Mouse (Mus musculus) macrophage (primary cell): ENCODE data around the gene Numa1. TPM values are rescaled to one million over a fixed set of nuclear protein-coding genes. Genes with fewer than 3 reads are reported as not detected.
"Not testable (repeated sequence)": the region's sequence is repeated elsewhere in the genome, so short reads cannot be mapped to it uniquely, and the experiment has no call there.

Source experiments
- H3K27ac ChIP-seq: fragments of 350-480 bp; formaldehyde crosslinking; 2 replicates; pipeline ENCODE4 v1.9.0; 2021
- H3K36me3 ChIP-seq: fragments of 350-480 bp; formaldehyde crosslinking; 2 replicates; pipeline ENCODE4 v1.9.0; 2021; ENCODE audit errors: inconsistent target
- H3K4me3 ChIP-seq: fragments of 350-480 bp; formaldehyde crosslinking; 2 replicates; pipeline ENCODE4 v1.9.0; 2021; ENCODE audit errors: inconsistent target
- H3K79me2 ChIP-seq: fragments of 350-480 bp; formaldehyde crosslinking; 2 replicates; pipeline ENCODE4 v1.9.0; 2021; ENCODE audit errors: inconsistent target
- WGBS: methylation state at CpG from one replicate; pipeline ENCODE4 v1.1.7; 2026; ENCODE audit warnings: inconsistent platforms; ENCODE audit not compliant: missing documents; 5-methylcytosine and 5-hydroxymethylcytosine counted together
- polyA plus RNA-seq: library from polyadenylated mRNA; stranded (reverse); fragments of 250-400 nt; gene quantifications from 3 replicates; pipeline ENCODE4 v1.2.4, GENCODE M21; 2018; ENCODE audit warnings: inconsistent platforms

The Numa1 gene
- polyA plus RNA-seq, 1 experiment from 2014 or later = 130 TPM

DNA sequence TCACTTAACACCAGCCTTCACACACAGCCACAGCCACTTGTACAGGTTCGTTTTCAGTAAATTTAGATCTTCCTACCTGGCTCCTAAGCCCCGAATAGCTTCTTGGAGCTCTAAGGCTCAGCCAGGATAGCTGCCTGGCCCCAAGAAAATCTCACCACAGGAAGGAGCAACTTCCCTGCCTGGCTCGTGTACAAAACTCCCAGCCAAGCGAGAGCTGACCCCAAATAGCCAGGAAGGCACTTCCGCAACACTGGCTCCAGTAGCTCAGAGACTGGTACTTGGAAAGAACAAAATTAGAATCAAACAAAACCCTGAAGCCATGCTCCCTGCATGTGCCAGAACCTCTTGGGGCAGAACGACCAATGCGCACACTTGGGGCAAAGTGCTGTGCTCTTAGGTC is 84.1 kb downstream of the Numa1 start:
- WGBS = 65% methylated on average over 7 of the region's 7 CpGs

GRCm38 (mm10) chr7:102018590-102018989 is 84.7 kb downstream of the Numa1 start, which contains the start of gene Il18bp:
TSS of gene Il18bp (minus strand) at chr7:102018690.
- Histone ChIP-seq H3K27ac (peak within 1 kb of the TSS; percentile 73), H3K79me2 (peaks cover 22% of the 10 kb centered on the region; the same call in 1 of the 2 replicates), H3K36me3 (peaks cover 26% of the 10 kb centered on the region), H3K4me3 (peak within 1 kb of the TSS; percentile 24)
- WGBS = 100% methylated on average over 1 of the region's 3 CpGs

More for the DNA sequence above, 84.1 kb downstream of the Numa1 start:
- Histone ChIP-seq H3K4me3 (peak overlapping the region; percentile 24; the same call in 1 of the 2 replicates), H3K27ac (peak overlapping the region; percentile 73), H3K79me2 (peaks cover 22% of the 10 kb centered on the region; the same call in 1 of the 2 replicates), H3K36me3 (peaks cover 31% of the 10 kb centered on the region)

GRCm38 (mm10) chr7:102019362-102019761 is 85.5 kb downstream of the Numa1 start:
- no peak overlapping the region for H3K4me3 ChIP-seq
- H3K36me3 ChIP-seq = peaks cover 18% of the 10 kb centered on the region; the same call in 1 of the 2 replicates
- peak overlapping the region; percentile 41 for H3K27ac ChIP-seq
- 9% methylated on average over 3 of the region's 3 CpGs for WGBS
- H3K79me2 ChIP-seq = peaks cover 22% of the 10 kb centered on the region; the same call in 1 of the 2 replicates

- not testable (repeated sequence) for H3K27ac ChIP-seq, H3K36me3 ChIP-seq, H3K4me3 ChIP-seq
- H3K79me2 ChIP-seq = peaks cover 17% of the 10 kb centered on the region; the same call in 1 of the 2 replicates
- 90% methylated on average over 2 of the region's 2 CpGs for WGBS
Measured at GRCm38 (mm10) chr7:102020934-102021333, 87.0 kb downstream of the Numa1 start.

- 97% methylated on average over 9 of the region's 9 CpGs for WGBS
- H3K4me3 ChIP-seq = no peak overlapping the region
- H3K27ac ChIP-seq = no peak overlapping the region
- H3K79me2 ChIP-seq = no peaks in the 10 kb centered on the region; the same call in 1 of the 2 replicates
- peaks cover 2% of the 10 kb centered on the region; the same call in 1 of the 2 replicates for H3K36me3 ChIP-seq
Measured at GRCm38 (mm10) chr7:102023821-102024220, 89.9 kb downstream of the Numa1 start.

GRCm38 (mm10) chr7:102025187-102026119 is 91.5 kb downstream of the Numa1 start:
- WGBS = 26% methylated on average over 2 of the region's 2 CpGs
- no peak overlapping the region for H3K4me3 ChIP-seq
- peaks cover 4% of the 10 kb centered on the region; the same call in 1 of the 2 replicates for H3K36me3 ChIP-seq
- H3K27ac ChIP-seq = peak overlapping the region; percentile 79
- no peaks in the 10 kb centered on the region for H3K79me2 ChIP-seq

DNA sequence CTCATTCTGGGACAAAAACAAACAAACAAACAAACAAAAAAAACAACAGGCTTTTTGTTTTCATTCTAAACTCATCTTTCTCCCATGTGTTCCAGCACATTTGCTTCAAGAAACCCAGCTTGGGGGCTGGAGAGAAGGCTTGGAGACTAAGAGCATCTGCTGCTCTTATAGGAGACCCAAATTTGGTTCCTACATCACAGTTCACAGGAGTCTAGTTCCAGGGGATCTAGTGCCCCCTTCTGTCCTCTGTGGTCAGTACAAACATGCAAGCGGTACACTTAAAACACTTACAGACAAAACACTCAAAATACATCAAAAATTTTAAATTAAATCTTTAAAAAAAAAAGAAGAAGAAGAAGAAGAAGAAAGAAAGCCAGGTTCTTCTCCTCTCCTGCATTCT is 101.0 kb downstream of the Numa1 start:
- H3K36me3 ChIP-seq = peaks cover 29% of the 10 kb centered on the region
- WGBS = 100% methylated on average over 1 of the region's 1 CpGs
- H3K27ac ChIP-seq = no peak overlapping the region
- H3K79me2 ChIP-seq = no peaks in the 10 kb centered on the region
- H3K4me3 ChIP-seq = no peak overlapping the region

- 95% methylated on average over 2 of the region's 2 CpGs for WGBS
- Histone ChIP-seq H3K36me3 (peaks cover 30% of the 10 kb centered on the region), H3K4me3 (no peak overlapping the region), H3K27ac (no peak overlapping the region), H3K79me2 (no peaks in the 10 kb centered on the region)
Measured at GRCm38 (mm10) chr7:102035534-102035933, 101.6 kb downstream of the Numa1 start.

DNA sequence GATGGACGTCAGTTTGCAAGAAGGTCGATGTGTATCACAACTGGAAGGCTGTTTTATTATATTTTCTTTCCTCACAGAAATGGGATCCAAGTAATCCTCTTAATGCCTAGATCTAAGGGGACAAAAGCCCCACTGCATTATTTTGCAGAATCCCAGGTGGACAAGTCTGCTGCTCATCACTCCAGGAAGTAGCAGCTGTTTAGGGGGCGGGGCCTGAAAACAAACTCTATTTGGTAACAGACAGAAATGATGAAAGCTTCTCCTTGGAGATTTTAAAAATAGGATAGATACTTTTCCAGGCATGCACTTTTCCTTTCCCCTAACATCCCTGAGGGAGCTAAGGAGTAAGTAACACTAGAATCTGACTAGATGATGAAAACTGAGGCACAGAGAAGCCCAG is 103.4 kb downstream of the Numa1 start:
- Histone ChIP-seq H3K36me3 (peaks cover 30% of the 10 kb centered on the region), H3K79me2 (no peaks in the 10 kb centered on the region), H3K27ac (no peak overlapping the region), H3K4me3 (no peak overlapping the region)
- WGBS = 100% methylated on average over 3 of the region's 3 CpGs

DNA sequence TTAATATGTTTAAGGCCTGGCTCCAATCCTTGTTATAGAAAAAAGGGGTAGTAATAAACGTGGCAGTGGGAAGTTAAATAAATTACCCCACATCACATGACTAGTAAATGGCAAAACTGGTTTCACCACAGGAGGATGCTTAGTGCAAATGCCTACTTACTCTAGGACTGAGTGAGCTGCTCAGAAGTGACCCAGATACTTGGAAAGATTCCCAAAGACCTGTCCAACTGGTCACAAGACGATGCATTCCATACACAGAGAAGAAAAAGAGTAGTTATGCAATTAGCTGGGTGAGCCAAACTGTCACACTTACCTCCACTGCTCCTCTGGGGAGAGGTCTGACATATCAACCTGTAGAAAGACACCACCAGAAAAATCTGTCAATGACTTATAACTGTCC is 108.4 kb downstream of the Numa1 start:
- Histone ChIP-seq H3K27ac (no peak overlapping the region), H3K36me3 (peaks cover 23% of the 10 kb centered on the region), H3K4me3 (no peak overlapping the region), H3K79me2 (peaks cover 31% of the 10 kb centered on the region; the same call in 1 of the 2 replicates)
- WGBS = 36% methylated on average over 2 of the region's 2 CpGs

DNA sequence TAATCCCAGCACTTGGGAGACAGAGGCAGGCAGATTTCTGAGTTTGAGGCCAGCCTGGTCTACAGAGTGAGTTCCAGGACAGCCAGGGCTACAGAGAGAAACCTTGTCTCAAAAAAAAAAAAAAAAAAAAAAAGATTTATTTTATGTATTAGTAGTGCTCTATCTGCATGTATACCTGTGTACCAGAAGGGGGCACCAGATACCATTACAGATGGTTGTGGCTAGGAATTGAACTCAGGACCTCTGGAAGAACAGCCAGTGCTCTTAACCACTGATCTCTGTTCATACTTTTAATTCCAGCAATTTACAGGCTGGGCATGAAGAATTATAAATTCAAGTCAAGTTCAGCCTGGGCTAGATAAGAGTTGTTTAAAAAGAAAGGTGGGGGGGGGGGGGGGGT is 114.6 kb downstream of the Numa1 start:
- not testable (repeated sequence) for H3K36me3 ChIP-seq, H3K4me3 ChIP-seq, H3K27ac ChIP-seq
- peaks cover 48% of the 10 kb centered on the region; the same call in 1 of the 2 replicates for H3K79me2 ChIP-seq

GRCm38 (mm10) chr7:102061353-102061752 is 127.4 kb downstream of the Numa1 start:
- 97% methylated on average over 3 of the region's 3 CpGs for WGBS
- Histone ChIP-seq H3K79me2 (peaks cover 70% of the 10 kb centered on the region), H3K4me3 (no peak overlapping the region), H3K36me3 (0 out of 2 replicates have a peak, but pooled peaks cover 7% of the 10 kb centered on the region), H3K27ac (no peak overlapping the region)

DNA sequence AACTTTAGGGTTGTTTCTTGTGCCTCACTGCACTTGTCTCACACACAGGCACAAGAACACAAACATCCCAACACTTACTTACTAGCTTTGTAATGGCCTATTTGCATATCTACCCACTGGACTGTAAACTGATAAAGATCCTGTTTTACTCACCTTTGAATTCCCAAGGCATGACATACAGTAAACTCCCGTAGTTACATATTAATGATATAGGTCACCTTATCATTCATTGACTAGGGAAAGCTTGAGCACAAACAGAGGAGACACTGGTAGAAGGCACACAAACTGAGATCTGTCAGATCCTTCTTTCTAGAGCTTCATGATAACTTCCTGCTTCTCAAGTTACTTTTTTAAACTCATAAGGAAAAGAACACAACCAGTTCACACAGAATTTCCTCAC is 128.3 kb downstream of the Numa1 start:
- H3K27ac ChIP-seq = no peak overlapping the region
- WGBS = 90% methylated on average over 1 of the region's 1 CpGs

DNA sequence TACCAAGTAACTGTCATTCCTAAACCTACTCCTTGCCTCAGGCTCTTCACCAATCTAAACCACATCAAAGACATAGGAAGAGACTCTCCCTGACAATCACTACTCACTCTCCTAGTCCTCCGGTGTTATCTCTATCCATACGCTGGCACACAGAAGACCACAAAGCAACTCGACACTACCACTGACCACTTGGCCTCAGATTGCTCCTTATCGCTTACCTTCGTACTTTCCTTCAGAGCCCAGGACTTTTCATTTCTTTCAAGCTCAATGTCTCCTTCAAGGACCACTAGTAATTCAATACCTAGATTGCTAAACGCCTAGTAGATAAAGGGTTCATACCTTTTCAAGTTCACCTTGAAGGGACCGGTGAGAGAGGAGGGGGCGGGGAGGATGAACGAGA is 130.0 kb downstream of the Numa1 start:
- Histone ChIP-seq H3K79me2 (peaks cover 71% of the 10 kb centered on the region), H3K4me3 (no peak overlapping the region; the same call in 1 of the 2 replicates), H3K27ac (no peak overlapping the region), H3K36me3 (0 out of 2 replicates have a peak, but pooled peaks cover 7% of the 10 kb centered on the region)
- WGBS = 85% methylated on average over 9 of the region's 9 CpGs

More for the DNA sequence above, 128.3 kb downstream of the Numa1 start:
- Histone ChIP-seq H3K79me2 (peaks cover 77% of the 10 kb centered on the region), H3K4me3 (no peak overlapping the region), H3K36me3 (0 out of 2 replicates have a peak, but pooled peaks cover 7% of the 10 kb centered on the region)
